Mouse (Mus musculus) neural tube, embryonic 12.5 days (tissue): ENCODE measurements around the gene Mrpl4. TPM values are rescaled to one million over a fixed set of nuclear protein-coding genes. Genes with fewer than 3 reads are reported as not detected.

Experiments
- ATAC-seq: fragments of 200-750 bp; cut with Nextera tagmentation; 2 replicates; pipeline ENCODE4 v1.8.0; 2017; ENCODE audit warnings: low read depth, mild to moderate bottlenecking, moderate TSS enrichment, moderate library complexity; ENCODE audit not compliant: low FRiP score
- H3K27ac ChIP-seq: fragments of 300-500 bp; sonication (generic); 2 replicates; pipeline ENCODE4 v1.5.1; 2016
- H3K27me3 ChIP-seq: fragments of 300-500 bp; sonication (generic); replicated peaks from 2 replicates; pipeline ENCODE4 v1.6.1; 2016; ENCODE audit warnings: mild to moderate bottlenecking
- H3K36me3 ChIP-seq: fragments of 300-500 bp; sonication (generic); 2 replicates; pipeline ENCODE4 v1.6.1; 2016; ENCODE audit warnings: mild to moderate bottlenecking
- H3K4me1 ChIP-seq: fragments of 300-500 bp; sonication (generic); 2 replicates; pipeline ENCODE4 v1.6.1; 2016
- H3K4me2 ChIP-seq: fragments of 300-500 bp; sonication (generic); replicated peaks from 2 replicates; pipeline ENCODE4 v1.6.1; 2016; ENCODE audit warnings: mild to moderate bottlenecking
- H3K4me3 ChIP-seq: fragments of 300-500 bp; sonication (generic); 2 replicates; pipeline ENCODE4 v1.5.1; 2016
- H3K9ac ChIP-seq: fragments of 300-500 bp; sonication (generic); 2 replicates; pipeline ENCODE4 v1.6.1; 2016; ENCODE audit warnings: mild to moderate bottlenecking
- H3K9me3 ChIP-seq: fragments of 300-500 bp; sonication (generic); 2 replicates; pipeline ENCODE4 v1.6.1; 2016; ENCODE audit warnings: mild to moderate bottlenecking
- WGBS: fragments of 180-500 bp; shearing (Covaris S2); methylation state at CpG from one replicate; pipeline ENCODE4 v1.1.7; 2016; 5-methylcytosine and 5-hydroxymethylcytosine counted together
- polyA plus RNA-seq: library from polyadenylated mRNA; unstranded; fragments of >200 nt; fragmentation: Nextera tagmentation; extraction: Ambion mirVana; gene quantifications from 2 replicates; pipeline ENCODE4 v1.2.1, GENCODE M21; 2016

Gene Mrpl4
- polyA plus RNA-seq, 1 experiment from 2014 or later = 116 TPM

DNA sequence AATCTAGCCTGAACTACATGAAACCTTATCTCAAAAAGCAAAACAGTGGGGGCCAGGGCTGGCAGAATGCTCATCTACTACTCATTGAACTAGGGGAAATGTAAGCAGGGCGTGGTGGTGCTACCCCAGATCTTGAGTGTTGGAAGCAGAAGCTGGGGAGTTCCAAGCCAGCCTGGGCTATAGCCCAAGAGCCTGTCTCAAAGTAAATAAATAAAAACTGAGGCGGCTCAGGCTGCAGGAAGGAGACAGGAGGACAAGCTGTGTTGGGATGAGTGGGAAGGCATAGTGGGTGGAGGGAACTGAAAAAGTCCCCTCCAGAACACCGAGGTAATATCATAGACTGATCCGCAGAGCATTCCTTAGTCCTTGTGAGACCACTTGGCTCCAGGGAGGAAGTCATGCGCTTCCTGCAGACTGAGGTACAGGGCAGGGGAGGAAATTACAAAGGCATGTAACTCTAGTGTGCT lies 9.3 kb downstream of the Mrpl4 start:
- Histone ChIP-seq H3K27ac (no peak overlapping the region), H3K4me2 (no peak overlapping the region), H3K27me3 (peaks cover 43% of the 10 kb centered on the region), H3K9me3 (no peaks in the 10 kb centered on the region), H3K36me3 (peaks cover 26% of the 10 kb centered on the region), H3K4me1 (peaks cover 14% of the 10 kb centered on the region; the same call in 1 of the 2 replicates), H3K4me3 (no peak overlapping the region), H3K9ac (no peak overlapping the region)
- 66% methylated on average over 5 of the region's 5 CpGs for WGBS
- ATAC-seq = no peak

DNA sequence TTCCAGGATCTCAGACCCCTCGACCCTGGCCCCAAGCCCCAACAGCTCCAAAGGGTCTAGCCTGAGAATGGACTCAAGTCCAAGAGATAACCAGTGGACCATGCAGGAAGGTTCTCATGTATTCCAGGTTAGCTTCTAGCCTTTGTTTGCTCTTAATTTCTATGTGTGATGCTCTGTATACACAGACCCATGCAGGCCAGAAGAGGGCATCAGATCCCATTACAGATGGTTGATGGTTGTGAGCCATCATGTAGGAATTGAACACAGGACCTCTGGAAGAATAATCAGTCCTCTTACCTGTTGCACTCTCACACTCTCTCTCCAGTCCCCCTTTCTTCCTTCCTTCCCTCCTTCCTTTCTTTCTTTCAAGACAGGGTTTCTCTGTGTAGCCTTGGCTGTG lies 9.8 kb downstream of the Mrpl4 start:
- WGBS = 46% methylated on average over 1 of the region's 1 CpGs
- ATAC-seq = no peak
- H3K27me3 ChIP-seq = peaks cover 48% of the 10 kb centered on the region
- no peaks in the 10 kb centered on the region for H3K9me3 ChIP-seq
- no peak overlapping the region for H3K27ac ChIP-seq
- H3K4me1 ChIP-seq = peaks cover 14% of the 10 kb centered on the region; the same call in 1 of the 2 replicates
- H3K4me3 ChIP-seq = no peak overlapping the region
- H3K4me2 ChIP-seq = no peak overlapping the region
- no peak overlapping the region for H3K9ac ChIP-seq
- H3K36me3 ChIP-seq = peaks cover 22% of the 10 kb centered on the region

DNA sequence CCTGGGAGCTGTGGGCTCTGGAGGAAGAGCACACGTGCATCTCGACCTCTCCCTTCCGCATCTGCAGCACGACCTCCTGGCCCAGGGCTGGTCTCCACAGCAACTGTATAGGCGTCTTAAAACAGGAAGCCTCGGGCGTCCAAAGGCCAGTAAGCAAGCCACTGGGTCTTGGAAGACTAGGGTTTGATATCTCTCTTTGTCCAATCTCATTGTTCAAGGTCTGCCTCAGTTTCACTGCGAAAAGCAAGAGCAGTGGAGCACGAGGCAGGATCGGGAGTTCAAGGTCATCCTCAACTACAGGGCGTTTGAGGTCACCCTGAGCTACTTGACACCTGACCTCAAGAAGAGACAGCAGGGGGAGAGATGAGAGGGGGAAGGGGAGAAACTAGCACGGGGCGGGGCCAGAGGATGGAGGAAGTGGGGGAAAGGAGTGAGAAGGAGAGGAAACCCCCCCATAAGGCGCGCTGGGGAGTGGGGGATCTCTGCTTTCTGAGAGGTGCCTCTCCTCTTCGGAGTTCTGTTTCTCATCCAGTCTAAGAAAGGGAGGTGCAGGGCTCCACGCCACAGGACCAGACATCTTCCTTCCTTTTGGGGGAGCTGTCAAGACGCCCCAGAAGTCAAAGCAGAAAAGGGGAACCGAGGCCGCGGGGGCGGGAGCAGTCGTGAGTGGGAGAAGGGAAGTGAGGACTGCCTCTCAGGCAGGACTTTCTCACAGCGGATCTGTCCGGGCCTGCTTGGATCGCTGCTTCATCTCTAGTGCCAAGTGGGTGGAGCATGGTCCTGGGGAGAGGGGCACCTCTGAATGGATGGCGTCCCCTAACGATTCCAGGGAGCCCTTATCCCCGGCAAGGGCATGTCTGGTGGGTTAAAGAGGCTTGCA lies 12.4 kb downstream of the Mrpl4 start:
- peak overlapping the region; percentile 45 for H3K4me2 ChIP-seq
- no peak overlapping the region for H3K9ac ChIP-seq
- no peak overlapping the region for H3K27ac ChIP-seq
- ATAC-seq = no peak
- no peaks in the 10 kb centered on the region for H3K9me3 ChIP-seq
- WGBS = 2% methylated on average over 26 of the region's 29 CpGs
- H3K36me3 ChIP-seq = no peaks in the 10 kb centered on the region
- no peak overlapping the region; the same call in 1 of the 2 replicates for H3K4me3 ChIP-seq
- H3K27me3 ChIP-seq = peaks cover 62% of the 10 kb centered on the region
- H3K4me1 ChIP-seq = peaks cover 14% of the 10 kb centered on the region; the same call in 1 of the 2 replicates

GRCm38 (mm10) chr9:21015571-21016130 lies 13.1 kb downstream of the Mrpl4 start, which contains the start of gene Icam1:
TSS of gene Icam1 (plus strand) at chr9:21015985.
- 0% methylated on average over 30 of the region's 30 CpGs for WGBS
- no peak within 1 kb of the TSS for H3K27ac ChIP-seq
- peaks cover 62% of the 10 kb centered on the region for H3K27me3 ChIP-seq
- no peaks in the 10 kb centered on the region for H3K9me3 ChIP-seq
- no peaks in the 10 kb centered on the region for H3K36me3 ChIP-seq
- H3K4me2 ChIP-seq = peak within 1 kb of the TSS; percentile 45
- H3K4me1 ChIP-seq = peaks cover 14% of the 10 kb centered on the region; the same call in 1 of the 2 replicates
- no peak for ATAC-seq
- H3K9ac ChIP-seq = no peak within 1 kb of the TSS
- H3K4me3 ChIP-seq = peak within 1 kb of the TSS; percentile 9

GRCm38 (mm10) chr9:21016331-21017176 lies 14.0 kb downstream of the Mrpl4 start:
- Histone ChIP-seq H3K36me3 (no peaks in the 10 kb centered on the region), H3K9me3 (no peaks in the 10 kb centered on the region), H3K27ac (no peak overlapping the region), H3K4me1 (peaks cover 14% of the 10 kb centered on the region; the same call in 1 of the 2 replicates), H3K27me3 (peaks cover 62% of the 10 kb centered on the region), H3K9ac (no peak overlapping the region), H3K4me3 (0 out of 2 replicates have a peak overlapping the region, but pooled peaks have one; percentile 9), H3K4me2 (peak overlapping the region; percentile 45)
- WGBS = 5% methylated on average over 17 of the region's 17 CpGs
- ATAC-seq = no peak

GRCm38 (mm10) chr9:21017177-21017575 lies 14.6 kb downstream of the Mrpl4 start:
- no peaks in the 10 kb centered on the region for H3K36me3 ChIP-seq
- H3K9ac ChIP-seq = no peak overlapping the region
- no peak overlapping the region for H3K4me2 ChIP-seq
- 38% methylated on average over 4 of the region's 4 CpGs for WGBS
- peaks cover 14% of the 10 kb centered on the region; the same call in 1 of the 2 replicates for H3K4me1 ChIP-seq
- H3K9me3 ChIP-seq = no peaks in the 10 kb centered on the region
- no peak for ATAC-seq
- H3K27ac ChIP-seq = no peak overlapping the region
- H3K27me3 ChIP-seq = peaks cover 60% of the 10 kb centered on the region
- no peak overlapping the region for H3K4me3 ChIP-seq

DNA sequence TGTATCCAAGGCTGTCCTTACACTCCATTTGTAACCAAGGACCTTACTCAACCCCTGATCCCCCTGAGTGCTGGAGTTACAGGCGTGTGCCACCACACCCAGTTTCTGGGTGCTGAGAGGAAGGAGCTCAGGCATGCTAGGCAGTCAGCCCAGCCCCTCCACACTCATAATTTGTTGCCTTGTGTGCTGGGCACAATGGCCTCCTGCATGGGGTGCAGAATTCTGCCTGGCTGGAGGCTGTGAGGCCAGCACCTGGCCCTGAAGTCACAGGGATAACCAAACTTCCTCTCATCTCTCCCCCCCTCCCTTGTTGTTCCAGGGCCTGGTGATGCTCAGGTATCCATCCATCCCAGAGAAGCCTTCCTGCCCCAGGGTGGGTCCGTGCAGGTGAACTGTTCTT lies 16.1 kb downstream of the Mrpl4 start:
- Histone ChIP-seq H3K9me3 (no peaks in the 10 kb centered on the region), H3K27me3 (peaks cover 52% of the 10 kb centered on the region), H3K9ac (no peak overlapping the region), H3K4me3 (no peak overlapping the region), H3K27ac (no peak overlapping the region), H3K4me2 (no peak overlapping the region), H3K36me3 (no peaks in the 10 kb centered on the region), H3K4me1 (peaks cover 14% of the 10 kb centered on the region; the same call in 1 of the 2 replicates)
- WGBS = 76% methylated on average over 2 of the region's 2 CpGs
- ATAC-seq = no peak

DNA sequence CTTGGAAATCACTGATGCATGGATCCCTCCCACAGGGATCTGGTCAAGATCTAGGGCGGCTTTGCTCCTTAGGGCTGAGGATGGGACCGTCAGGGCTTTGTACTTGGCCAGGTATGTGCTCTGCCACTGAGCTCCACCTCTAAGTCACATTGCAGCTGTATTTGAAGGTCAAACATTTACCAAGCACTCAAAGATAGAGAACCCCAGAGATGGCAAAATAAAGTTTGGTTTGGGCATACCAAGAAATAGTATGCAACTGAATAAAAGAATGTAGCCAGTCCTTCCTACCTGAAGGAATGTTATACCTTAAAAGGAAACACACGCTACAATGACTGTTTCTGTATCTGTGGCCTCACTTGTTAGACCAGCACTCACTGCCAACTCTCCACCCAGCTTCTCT lies 18.8 kb downstream of the Mrpl4 start:
- Histone ChIP-seq H3K9ac (no peak overlapping the region), H3K4me2 (no peak overlapping the region), H3K9me3 (no peaks in the 10 kb centered on the region), H3K4me1 (no peaks in the 10 kb centered on the region; the same call in 1 of the 2 replicates), H3K27ac (no peak overlapping the region), H3K36me3 (no peaks in the 10 kb centered on the region), H3K4me3 (no peak overlapping the region), H3K27me3 (peaks cover 27% of the 10 kb centered on the region)
- WGBS = 76% methylated on average over 3 of the region's 3 CpGs
- no peak for ATAC-seq

DNA sequence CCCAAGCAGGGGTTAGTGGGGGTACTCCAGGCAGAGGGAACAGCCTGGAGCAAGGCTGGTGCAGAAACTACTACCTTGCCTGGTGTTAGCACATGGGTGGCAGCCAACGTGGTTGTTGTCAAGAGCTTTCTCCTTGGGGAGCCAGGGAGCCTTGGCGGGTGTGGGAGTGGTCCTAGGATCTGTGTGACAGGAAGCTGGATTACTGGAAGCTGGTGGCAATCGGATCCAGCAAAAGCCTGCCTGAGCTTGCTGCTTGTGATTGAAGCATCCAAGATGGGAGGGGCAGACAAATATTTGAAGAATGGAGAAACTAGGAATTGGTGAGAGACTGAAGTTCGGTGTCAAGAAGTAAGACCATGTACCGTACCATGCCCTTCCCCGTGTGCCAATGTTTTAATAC lies 19.8 kb downstream of the Mrpl4 start:
- H3K4me2 ChIP-seq = no peak overlapping the region
- H3K9me3 ChIP-seq = no peaks in the 10 kb centered on the region
- H3K36me3 ChIP-seq = no peaks in the 10 kb centered on the region
- 66% methylated on average over 6 of the region's 6 CpGs for WGBS
- ATAC-seq = no peak
- H3K4me3 ChIP-seq = no peak overlapping the region
- H3K9ac ChIP-seq = no peak overlapping the region
- H3K27ac ChIP-seq = no peak overlapping the region
- peaks cover 22% of the 10 kb centered on the region for H3K27me3 ChIP-seq
- no peaks in the 10 kb centered on the region for H3K4me1 ChIP-seq

DNA sequence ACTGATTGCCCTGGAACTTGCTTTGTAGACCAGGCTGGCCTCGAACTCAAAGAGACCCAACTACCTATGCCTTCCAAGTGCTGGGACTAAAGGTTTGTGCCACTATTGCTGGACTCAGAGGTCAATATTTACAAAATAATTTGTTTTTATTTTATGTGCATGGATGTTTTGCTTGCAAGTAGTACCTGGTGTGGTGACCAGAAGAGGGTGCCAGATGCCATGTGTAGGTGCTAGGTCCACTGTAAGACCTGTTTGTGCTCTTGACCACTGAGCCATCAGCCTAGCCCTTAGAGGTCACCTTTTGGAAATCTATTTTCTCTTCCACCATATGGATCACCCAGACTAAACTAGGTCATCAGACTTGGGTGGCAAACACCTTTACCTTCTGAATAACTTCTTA lies 20.2 kb downstream of the Mrpl4 start:
- no peak overlapping the region for H3K27ac ChIP-seq
- H3K4me1 ChIP-seq = 0 out of 2 replicates have a peak, but pooled peaks cover under 1% of the 10 kb centered on the region
- 85% methylated on average over 1 of the region's 1 CpGs for WGBS
- H3K4me3 ChIP-seq = no peak overlapping the region
- H3K9me3 ChIP-seq = no peaks in the 10 kb centered on the region
- no peak overlapping the region for H3K4me2 ChIP-seq
- peaks cover 18% of the 10 kb centered on the region for H3K27me3 ChIP-seq
- no peaks in the 10 kb centered on the region for H3K36me3 ChIP-seq
- H3K9ac ChIP-seq = no peak overlapping the region
- no peak for ATAC-seq

DNA sequence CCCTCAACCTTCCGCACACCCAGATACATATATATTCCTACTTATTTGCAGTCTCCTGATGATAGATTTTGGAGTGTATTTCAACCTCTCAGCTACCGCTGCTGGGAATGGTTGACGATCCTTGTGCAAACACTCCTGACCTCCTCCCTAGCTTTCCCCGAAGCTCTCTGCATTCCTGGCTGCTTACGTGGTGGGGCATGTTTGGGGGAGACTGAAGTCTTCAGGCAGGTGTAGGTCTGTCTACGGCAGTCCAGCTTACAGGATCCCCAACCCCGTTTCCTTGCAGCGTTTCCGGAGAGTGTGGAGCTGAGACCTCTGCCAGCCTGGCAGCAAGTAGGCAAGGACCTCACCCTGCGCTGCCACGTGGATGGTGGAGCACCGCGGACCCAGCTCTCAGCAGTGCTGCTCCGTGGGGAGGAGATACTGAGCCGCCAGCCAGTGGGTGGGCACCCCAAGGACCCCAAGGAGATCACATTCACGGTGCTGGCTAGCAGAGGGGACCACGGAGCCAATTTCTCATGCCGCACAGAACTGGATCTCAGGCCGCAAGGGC lies 22.8 kb downstream of the Mrpl4 start:
- Histone ChIP-seq H3K27ac (no peak overlapping the region), H3K9ac (no peak overlapping the region), H3K4me1 (peaks cover 16% of the 10 kb centered on the region; the same call in 1 of the 2 replicates), H3K27me3 (peaks cover 27% of the 10 kb centered on the region), H3K36me3 (no peaks in the 10 kb centered on the region), H3K4me3 (no peak overlapping the region), H3K9me3 (no peaks in the 10 kb centered on the region), H3K4me2 (no peak overlapping the region)
- WGBS = 74% methylated on average over 19 of the region's 19 CpGs
- no peak for ATAC-seq
